Comparison of ENCODE assay signal across 8 mouse cellular contexts in genomic region chrX:59133416-59133815, GRCm38 (mm10).
A peak's percentile ranks its signal among the peaks of the same experiment; 100 is the strongest.
DNase-seq lines count a peak whose midpoint lies in the region; ATAC-seq and TF ChIP-seq lines count a peak whose summit lies in the region.

No protein-coding gene starts in this region.

- H3K27me3 ChIP-seq in lung, postnatal 0 days (replicated peaks; ENCODE audit: insufficient read depth, low read length): no peaks in the 10 kb centered on the region
- no peaks in the 10 kb centered on the region for H3K27me3 ChIP-seq in hindbrain, embryonic 15.5 days
- peaks cover 16% of the 10 kb centered on the region for H3K27me3 ChIP-seq in liver, postnatal 0 days (ENCODE audit: insufficient read depth, low read length)

- H3K9ac ChIP-seq in lung, postnatal 0 days (replicated peaks; ENCODE audit: low read depth): no peak overlapping the region
- H3K9ac ChIP-seq in hindbrain, embryonic 15.5 days: peak overlapping the region; percentile 48; the same call in 1 of the 2 replicates
- no peak overlapping the region for H3K9ac ChIP-seq in liver, postnatal 0 days (replicated peaks)

- H3K36me3 ChIP-seq in lung, postnatal 0 days (ENCODE audit: insufficient read depth, low read length): no peaks in the 10 kb centered on the region
- H3K36me3 ChIP-seq in hindbrain, embryonic 15.5 days: no peaks in the 10 kb centered on the region
- H3K36me3 ChIP-seq in liver, postnatal 0 days (replicated peaks; ENCODE audit: insufficient read depth, low read length): no peaks in the 10 kb centered on the region

- ATAC-seq in CD4-positive, CD25-positive, alpha-beta regulatory T cell, adult 4 months: no peak
- no peak for ATAC-seq in lung, postnatal 0 days
- ATAC-seq in hindbrain, embryonic 15.5 days (ENCODE audit: low FRiP score, low read depth): peak; percentile 52
- no peak for ATAC-seq in liver, postnatal 0 days

- TF ChIP-seq EP300 in lung, postnatal 0 days (IDR thresholded peaks at IDR 0.05): no peak
- TF ChIP-seq EP300 in liver, postnatal 0 days (IDR thresholded peaks at IDR 0.05; ENCODE audit: low read depth): no peak

- no peaks in the 10 kb centered on the region for H3K9me3 ChIP-seq in lung, postnatal 0 days (ENCODE audit: low read length)
- no peaks in the 10 kb centered on the region for H3K9me3 ChIP-seq in hindbrain, embryonic 15.5 days
- H3K9me3 ChIP-seq in liver, postnatal 0 days (ENCODE audit: low read length): no peaks in the 10 kb centered on the region

- no peaks in the 10 kb centered on the region for H3K4me1 ChIP-seq in lung, postnatal 0 days (ENCODE audit: insufficient read depth, low read depth, low read length)
- no peaks in the 10 kb centered on the region; the same call in 1 of the 2 replicates for H3K4me1 ChIP-seq in hindbrain, embryonic 15.5 days (replicated peaks)
- H3K4me1 ChIP-seq in liver, postnatal 0 days (ENCODE audit: insufficient read depth): no peaks in the 10 kb centered on the region

- no peak for TF ChIP-seq CTCF in lung, postnatal 0 days (IDR thresholded peaks at IDR 0.05)
- TF ChIP-seq CTCF in liver, postnatal 0 days (IDR thresholded peaks at IDR 0.05; ENCODE audit: low read depth): no peak

- no peak overlapping the region for H3K27ac ChIP-seq in lung, postnatal 0 days (ENCODE audit: low read length)
- H3K27ac ChIP-seq in hindbrain, embryonic 15.5 days (replicated peaks): peak overlapping the region; percentile 68; the same call in 1 of the 2 replicates
- no peak overlapping the region for H3K27ac ChIP-seq in liver, postnatal 0 days (ENCODE audit: low read depth)

- H3K4me3 ChIP-seq in lung, postnatal 0 days (ENCODE audit: low read depth, low read length): peak overlapping the region; percentile 35; the same call in 1 of the 2 replicates
- peak overlapping the region; percentile 58 for H3K4me3 ChIP-seq in hindbrain, embryonic 15.5 days
- 0 out of 2 replicates have a peak overlapping the region, but pooled peaks have one; percentile 34 for H3K4me3 ChIP-seq in liver, postnatal 0 days (ENCODE audit: low read depth, low read length)

- WGBS in lung, postnatal 0 days: 13% methylated on average over 10 of the region's 10 CpGs
- 15% methylated on average over 10 of the region's 10 CpGs for WGBS in hindbrain, embryonic 15.5 days
- 19% methylated on average over 10 of the region's 10 CpGs for WGBS in liver, postnatal 0 days (ENCODE audit: insufficient replicate concordance)

- DNase-seq in CD4-positive, CD25-positive, alpha-beta regulatory T cell, adult 2 months (ENCODE audit: low read depth, low spot score): peak; percentile 11
- DNase-seq in lung, postnatal 0 days (ENCODE audit: low spot score): no peak
- DNase-seq in lung, postnatal 14 days: no peak
- no peak for DNase-seq in liver, postnatal 0 days
- DNase-seq in telencephalon, adult 2 months (ENCODE audit: low read depth, low spot score): peak; percentile 32
- no peak for DNase-seq in kidney, adult 11 months

- peak overlapping the region; percentile 66 for H3K4me2 ChIP-seq in lung, postnatal 0 days (replicated peaks; ENCODE audit: low read depth, low read length)
- peak overlapping the region; percentile 68 for H3K4me2 ChIP-seq in hindbrain, embryonic 15.5 days
- H3K4me2 ChIP-seq in liver, postnatal 0 days (ENCODE audit: low read depth, low read length): peak overlapping the region; percentile 65; the same call in 1 of the 2 replicates

Comparison
In these comparisons a context has a peak if more than half of its experiments do, and no peak if none do; other contexts are left out.
1. DNase-seq: peak in CD4-positive, CD25-positive, alpha-beta regulatory T cell, adult 2 months (single experiment) and telencephalon, adult 2 months (single experiment); none in lung, postnatal 0 days (single experiment), lung, postnatal 14 days (single experiment), liver, postnatal 0 days (single experiment) and kidney, adult 11 months (single experiment).
2. Peak in every context shown above with its lines, with median percentiles within 50 percentile points of each other: H3K4me2 ChIP-seq and H3K4me3 ChIP-seq.